Mouse (Mus musculus): ENCODE measurements around the gene Mapk1ip1.
A peak's percentile ranks its signal among the peaks of the same experiment; 100 is the strongest.

The Mapk1ip1 gene

DNA sequence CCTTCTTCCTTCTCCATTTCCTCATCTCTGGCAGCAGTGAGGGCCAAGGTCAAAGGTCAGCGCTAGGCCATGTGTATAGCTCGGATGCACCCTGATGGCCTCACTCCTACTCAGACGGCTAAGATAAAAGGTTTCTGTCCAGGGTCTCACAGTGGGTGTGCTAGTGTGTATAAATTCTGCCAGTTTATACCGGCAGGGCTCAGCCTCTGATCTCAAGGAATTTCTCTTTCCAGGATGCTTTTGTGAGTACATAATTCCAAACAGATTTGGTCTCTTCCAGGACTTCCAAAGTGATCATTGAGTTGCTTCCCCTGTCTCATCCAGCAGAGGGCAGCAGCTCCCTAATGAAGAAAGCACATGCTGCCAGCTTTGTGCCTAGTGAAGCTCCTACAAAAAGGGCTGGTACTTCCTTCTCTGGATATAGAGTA lies 5.5 kb downstream of the Mapk1ip1 start:
- DNase-seq (ENCODE audit: low spot score in 2 of 2) = peak; percentile 71 to 88

DNA sequence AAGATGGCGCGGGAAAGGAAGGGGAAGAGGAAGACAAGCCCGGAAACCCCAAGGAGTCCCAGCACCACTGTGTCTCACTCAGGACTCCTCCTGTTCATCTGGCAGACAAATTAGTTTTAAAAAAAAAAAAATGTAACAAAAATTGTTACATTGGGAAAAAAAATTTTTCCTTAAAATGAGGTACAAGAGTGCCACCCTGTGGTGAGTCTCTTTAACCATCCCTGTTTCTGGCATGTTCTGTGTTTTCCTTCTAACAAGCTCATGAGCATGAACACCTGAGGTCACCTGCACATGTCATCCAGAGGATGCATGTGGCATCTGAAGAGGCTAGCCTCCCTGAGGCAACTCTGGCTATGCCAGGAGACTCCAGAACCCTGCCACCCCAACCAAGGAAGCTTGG lies 11.0 kb downstream of the Mapk1ip1 start:
- DNase-seq (ENCODE audit: low spot score in 2 of 2) = no peak

DNA sequence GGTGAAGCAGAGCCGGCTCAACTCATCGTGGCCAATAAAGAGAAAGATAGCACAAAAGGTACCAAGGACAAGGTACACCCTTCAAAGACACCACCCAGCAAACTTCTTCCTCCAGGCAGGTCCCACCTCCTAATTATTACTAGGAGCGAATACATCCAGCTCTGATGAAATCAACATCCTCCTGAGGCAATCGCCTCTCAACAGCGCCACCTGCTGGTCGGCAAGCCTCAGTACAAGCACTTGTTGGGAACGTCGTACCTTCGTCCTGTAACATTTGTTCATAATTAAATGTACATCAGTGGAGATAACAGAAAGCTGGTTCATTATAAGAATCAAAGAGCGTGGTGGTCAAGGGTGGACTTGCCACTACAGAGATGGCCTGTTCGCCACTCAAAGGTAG lies 18.3 kb downstream of the Mapk1ip1 start:
- DNase-seq (ENCODE audit: low spot score in 2 of 2) = peak; percentile 65 to 72

DNA sequence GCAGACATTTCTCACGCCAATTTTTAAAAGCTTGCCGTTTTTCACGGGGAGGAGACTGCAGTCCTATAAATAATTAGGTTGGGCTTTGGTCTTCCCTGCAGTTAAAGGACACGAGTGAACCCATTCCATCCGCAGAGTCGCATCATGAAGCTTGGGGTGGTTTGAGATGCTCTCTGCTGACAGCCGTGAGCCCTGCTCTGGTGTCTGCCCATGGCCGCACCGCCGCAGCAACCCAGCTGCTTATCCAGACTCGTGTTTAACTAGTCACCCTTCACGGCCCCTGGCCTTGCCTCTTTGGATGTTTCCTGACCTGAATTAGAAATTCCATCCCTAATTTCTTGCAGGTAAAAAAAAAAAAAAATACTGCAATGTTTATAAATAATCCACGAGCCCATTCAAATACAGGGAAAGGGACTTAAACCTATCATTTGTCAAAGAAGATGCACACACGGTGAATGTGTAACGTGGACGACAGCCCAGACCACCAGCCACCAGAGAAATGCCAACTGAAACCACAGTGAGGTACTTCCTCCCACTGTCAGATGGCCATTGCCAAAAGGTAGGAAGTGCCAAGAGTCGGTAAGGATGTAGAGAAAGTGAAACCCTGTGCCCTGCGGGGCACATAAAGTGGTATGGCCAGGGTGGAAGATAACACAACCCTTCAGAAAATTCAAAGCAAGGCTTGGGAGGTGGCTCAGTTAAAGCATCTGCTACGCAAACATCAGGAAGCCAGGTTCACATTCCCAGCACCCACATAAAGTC lies 20.9 kb downstream of the Mapk1ip1 start:
- no peak for DNase-seq (ENCODE audit: low spot score in 2 of 2)

DNA sequence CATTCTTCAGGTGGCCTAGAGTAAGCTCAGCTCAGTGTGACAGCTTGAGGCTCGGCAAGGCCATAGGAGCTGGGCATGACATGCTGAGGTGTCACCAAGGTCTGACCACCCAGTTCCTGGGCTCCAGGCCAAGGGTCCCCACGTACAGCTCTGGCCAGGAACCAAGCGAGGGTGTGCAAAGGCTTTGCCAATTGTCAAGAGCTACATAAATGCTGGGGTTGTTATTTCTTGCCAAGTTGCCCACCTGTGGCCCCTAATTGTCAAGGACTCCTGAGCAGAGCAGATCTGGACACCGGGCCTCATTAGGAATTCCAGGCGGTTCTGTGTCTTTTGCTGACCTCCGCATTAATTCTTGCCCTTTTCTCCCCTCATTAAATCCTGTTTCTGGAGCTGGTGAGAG lies 21.6 kb downstream of the Mapk1ip1 start:
- DNase-seq (ENCODE audit: low spot score in 2 of 2) = no peak

DNA sequence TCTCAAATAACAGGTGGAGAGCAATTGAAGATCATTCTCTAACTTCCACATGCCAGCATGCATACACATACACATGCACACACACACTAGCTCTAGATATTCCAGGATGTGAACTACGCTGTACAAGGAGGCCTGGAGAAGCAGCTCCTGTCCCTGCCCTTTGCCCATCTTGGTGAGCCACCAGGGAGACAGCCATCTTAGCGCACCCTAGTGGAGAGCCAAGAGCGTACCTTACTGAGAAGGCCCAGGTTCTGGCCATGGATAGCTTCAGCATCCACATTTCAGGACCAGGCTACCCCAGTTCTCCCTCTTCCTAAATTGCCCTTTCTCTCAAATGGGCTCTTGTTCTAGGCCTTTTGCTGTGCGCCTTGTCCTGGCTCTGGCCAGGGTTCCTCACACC lies 27.8 kb downstream of the Mapk1ip1 start:
- no peak for DNase-seq (ENCODE audit: low spot score in 2 of 2)

DNA sequence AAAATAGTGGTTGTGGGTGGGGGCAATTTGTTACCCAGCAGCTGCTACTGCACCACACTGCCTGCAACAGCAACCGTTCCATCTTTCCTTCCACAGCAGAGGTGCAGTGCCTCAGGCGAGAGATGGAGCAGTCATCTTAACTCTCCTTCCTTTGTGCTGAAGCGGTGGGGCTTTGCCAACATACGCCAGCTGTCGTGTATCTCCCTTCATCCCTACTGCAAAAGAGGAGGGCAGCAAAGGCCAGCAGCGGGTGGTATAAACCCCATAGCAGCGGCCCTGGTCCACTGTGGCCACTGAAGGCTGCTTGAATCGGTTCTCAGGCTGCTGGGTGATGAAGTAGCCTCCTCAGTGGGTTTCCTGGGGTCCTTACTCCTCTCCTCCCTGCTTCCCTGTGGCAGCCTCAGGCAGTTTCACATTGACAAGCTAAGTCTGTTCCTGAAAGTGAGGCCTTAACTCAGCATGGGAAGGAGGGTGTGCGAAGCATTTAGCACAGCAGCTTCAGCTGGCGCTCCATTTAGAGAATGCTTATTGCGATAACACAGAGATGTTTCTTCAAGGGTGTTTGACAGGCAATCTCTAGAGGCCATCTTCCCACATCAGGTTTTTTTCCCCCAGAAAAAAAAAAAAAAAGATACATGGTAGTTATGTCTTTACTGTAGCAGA lies 32.7 kb downstream of the Mapk1ip1 start:
- no peak for DNase-seq (ENCODE audit: low spot score in 2 of 2)

DNA sequence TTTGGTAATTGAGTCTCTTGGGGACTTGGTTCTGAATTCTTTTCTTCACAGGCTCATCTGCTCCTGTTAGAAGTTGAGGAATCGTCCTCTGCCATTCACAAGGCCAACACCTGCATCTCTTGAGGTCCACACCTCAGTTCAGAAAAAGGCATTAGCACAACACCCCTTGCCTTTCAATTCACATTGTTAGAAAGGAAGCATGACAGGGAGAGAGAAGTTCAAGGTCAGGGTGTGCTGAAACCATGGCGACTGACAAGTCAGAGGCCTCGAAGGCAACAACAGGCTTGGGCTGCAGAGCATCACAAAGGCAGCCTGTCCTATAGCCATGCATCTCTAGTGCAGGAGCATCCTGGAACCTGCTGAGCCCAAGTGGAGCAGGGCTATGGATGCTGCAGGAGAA lies 38.9 kb downstream of the Mapk1ip1 start:
- no peak for DNase-seq (ENCODE audit: low spot score in 2 of 2)

DNA sequence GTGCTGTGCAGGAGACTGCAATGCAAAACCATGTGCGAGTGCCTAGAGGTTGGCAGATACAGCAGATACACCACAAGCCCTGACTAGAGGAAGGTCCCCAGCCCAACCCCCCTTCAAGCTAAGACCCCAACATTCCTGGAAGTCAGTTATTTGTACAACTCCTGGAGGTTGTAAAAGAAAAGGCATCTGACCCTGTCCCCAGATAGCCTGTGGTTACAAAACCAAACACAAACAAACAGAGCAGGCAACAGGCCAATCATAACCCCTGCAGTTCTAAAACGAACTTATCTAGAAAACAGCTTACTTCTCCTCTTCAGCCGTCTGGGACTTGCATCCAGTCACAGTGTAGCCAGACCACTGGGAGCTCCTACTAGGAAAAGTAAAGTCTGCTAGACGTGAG lies 42.7 kb downstream of the Mapk1ip1 start:
- no peak for DNase-seq (ENCODE audit: low spot score in 2 of 2)

DNA sequence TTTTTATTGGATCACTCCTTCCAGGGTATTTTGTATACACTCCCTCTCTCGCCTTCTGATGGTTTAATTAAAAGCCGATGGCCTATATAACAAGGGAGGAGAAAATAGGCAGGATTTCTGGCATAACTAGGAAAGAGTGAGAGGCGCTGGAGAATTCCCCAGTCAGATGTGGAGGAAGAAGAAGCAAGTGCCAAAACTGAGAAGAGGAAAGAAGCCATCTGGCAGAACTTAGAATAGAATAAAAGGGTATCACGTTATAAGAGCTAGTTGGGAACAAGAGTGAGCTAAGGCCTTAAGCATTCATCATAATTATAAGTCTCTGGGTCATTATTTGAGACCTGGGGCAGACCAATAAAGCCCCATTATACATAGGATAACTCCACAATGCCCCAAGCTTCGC lies 58.0 kb downstream of the Mapk1ip1 start:
- peak; percentile 8 to 56 for DNase-seq (ENCODE audit: low spot score in 2 of 2)
